Mouse (Mus musculus) liver, postnatal 0 days (tissue): ENCODE results near the gene 2700097O09Rik. TPM values are rescaled to one million over a fixed set of nuclear protein-coding genes. Genes with fewer than 3 reads are reported as not detected.

Experiments
- ATAC-seq: fragments of 200-750 bp; cut with Nextera tagmentation; 2 replicates; pipeline ENCODE4 v1.8.0; 2017; ENCODE audit warnings: mild to moderate bottlenecking, moderate library complexity
- DNase-seq: peaks from one replicate; pipeline ENCODE4 v3.0.0-alpha.2; 2016
- H3K27ac ChIP-seq: fragments of 300-500 bp; sonication (generic); 2 replicates; pipeline ENCODE4 v1.5.1; 2014; ENCODE audit warnings: antibody characterized with exemption, moderate library complexity, mild to moderate bottlenecking, low read depth
- H3K27me3 ChIP-seq: fragments of 300-500 bp; sonication (generic); 2 replicates; pipeline ENCODE4 v1.6.1; 2014; ENCODE audit warnings: low read length, control low read depth, mixed read lengths; ENCODE audit not compliant: insufficient read depth
- H3K36me3 ChIP-seq: fragments of 300-500 bp; sonication (generic); replicated peaks from 2 replicates; pipeline ENCODE4 v1.6.1; 2014; ENCODE audit warnings: mild to moderate bottlenecking, control low read depth, low read length, moderate library complexity, mixed read lengths; ENCODE audit not compliant: insufficient read depth
- H3K4me1 ChIP-seq: fragments of 300-500 bp; sonication (generic); 2 replicates; pipeline ENCODE4 v1.6.1; 2014; ENCODE audit warnings: antibody characterized with exemption, mild to moderate bottlenecking, control low read depth; ENCODE audit not compliant: insufficient read depth
- H3K4me2 ChIP-seq: fragments of 300-500 bp; sonication (generic); 2 replicates; pipeline ENCODE4 v1.6.1; 2014; ENCODE audit warnings: low read depth, mild to moderate bottlenecking, low read length, moderate library complexity, mixed read lengths
- H3K4me3 ChIP-seq: fragments of 300-500 bp; sonication (generic); 2 replicates; pipeline ENCODE4 v1.5.1; 2014; ENCODE audit warnings: low read depth, low read length
- H3K9ac ChIP-seq: fragments of 300-500 bp; sonication (generic); replicated peaks from 2 replicates; pipeline ENCODE4 v1.6.1; 2014; ENCODE audit warnings: mild to moderate bottlenecking, moderate library complexity
- H3K9me3 ChIP-seq: fragments of 300-500 bp; sonication (generic); 2 replicates; pipeline ENCODE4 v1.6.1; 2016; ENCODE audit warnings: mild to moderate bottlenecking, control low read depth, low read length, mixed read lengths
- CTCF ChIP-seq: sonication (generic); IDR thresholded peaks from 2 replicates; pipeline ENCODE4 v1.5.1; 2016; ENCODE audit warnings: antibody characterized with exemption, low read depth
- EP300 ChIP-seq: IDR thresholded peaks from 2 replicates; pipeline ENCODE4 v1.6.1; 2016; ENCODE audit warnings: antibody characterized with exemption, low read depth, mild to moderate bottlenecking
- WGBS: fragments of 180-500 bp; shearing (Covaris S2); extraction: QIAGEN DNeasy Blood & Tissue Kit; methylation state at CpG from one replicate; pipeline ENCODE4 v1.1.7; 2014; ENCODE audit not compliant: insufficient replicate concordance; 5-methylcytosine and 5-hydroxymethylcytosine counted together
- polyA plus RNA-seq: library from polyadenylated mRNA; unstranded; fragments of >200 nt; fragmentation: Nextera tagmentation; extraction: Ambion mirVana; gene quantifications from 2 replicates; pipeline ENCODE4 v1.2.1, GENCODE M21; 2015

The 2700097O09Rik gene
- polyA plus RNA-seq, 1 experiment from 2014 or later = 14.0 TPM

GRCm38 (mm10) chr12:55075296-55075695, 4.6 kb downstream of the 2700097O09Rik start:
- ATAC-seq (no peak), DNase-seq (no peak)
- Histone ChIP-seq H3K4me2 (no peak overlapping the region), H3K4me3 (no peak overlapping the region), H3K4me1 (peaks cover 16% of the 10 kb centered on the region), H3K9me3 (no peaks in the 10 kb centered on the region), H3K9ac (no peak overlapping the region), H3K27me3 (no peaks in the 10 kb centered on the region), H3K27ac (no peak overlapping the region), H3K36me3 (no peaks in the 10 kb centered on the region)
- WGBS = 90% methylated on average over 2 of the region's 2 CpGs
- no peak for TF ChIP-seq EP300

- ATAC-seq = peak; percentile 43
- H3K27me3 ChIP-seq = no peaks in the 10 kb centered on the region
- H3K4me1 ChIP-seq = peaks cover 13% of the 10 kb centered on the region; the same call in 1 of the 2 replicates
- H3K27ac ChIP-seq = no peak overlapping the region
- DNase-seq = no peak
- no peak for TF ChIP-seq CTCF
- peak; percentile 19; the same call in 1 of the 2 replicates for TF ChIP-seq EP300
- H3K4me3 ChIP-seq = no peak overlapping the region
- no peak overlapping the region for H3K4me2 ChIP-seq
- H3K9ac ChIP-seq = no peak overlapping the region
- 68% methylated on average over 7 of the region's 7 CpGs for WGBS
- H3K9me3 ChIP-seq = no peaks in the 10 kb centered on the region
- H3K36me3 ChIP-seq = no peaks in the 10 kb centered on the region
Measured at GRCm38 (mm10) chr12:55073686-55074085, 6.2 kb downstream of the 2700097O09Rik start.

GRCm38 (mm10) chr12:55072495-55072894, 7.4 kb downstream of the 2700097O09Rik start:
- TF ChIP-seq CTCF = no peak
- no peak for TF ChIP-seq EP300
- no peak overlapping the region for H3K27ac ChIP-seq
- H3K9ac ChIP-seq = no peak overlapping the region
- peaks cover 10% of the 10 kb centered on the region; the same call in 1 of the 2 replicates for H3K4me1 ChIP-seq
- no peak overlapping the region for H3K4me3 ChIP-seq
- H3K36me3 ChIP-seq = no peaks in the 10 kb centered on the region
- no peaks in the 10 kb centered on the region for H3K27me3 ChIP-seq
- 78% methylated on average over 4 of the region's 4 CpGs for WGBS
- H3K4me2 ChIP-seq = no peak overlapping the region
- ATAC-seq (no peak), DNase-seq (no peak)
- H3K9me3 ChIP-seq = no peaks in the 10 kb centered on the region

GRCm38 (mm10) chr12:55062141-55062540, 17.8 kb downstream of the 2700097O09Rik start:
- no peaks in the 10 kb centered on the region for H3K27me3 ChIP-seq
- H3K4me2 ChIP-seq = no peak overlapping the region
- H3K36me3 ChIP-seq = peaks cover 11% of the 10 kb centered on the region
- TF ChIP-seq EP300 (no peak), CTCF (no peak)
- no peak for ATAC-seq
- no peak overlapping the region for H3K9ac ChIP-seq
- H3K4me1 ChIP-seq = peaks cover 16% of the 10 kb centered on the region
- no peaks in the 10 kb centered on the region for H3K9me3 ChIP-seq
- H3K4me3 ChIP-seq = no peak overlapping the region
- H3K27ac ChIP-seq = no peak overlapping the region
- 78% methylated on average over 1 of the region's 1 CpGs for WGBS
- DNase-seq = no peak

GRCm38 (mm10) chr12:55061006-55061405, 18.9 kb downstream of the 2700097O09Rik start:
- Histone ChIP-seq H3K27me3 (no peaks in the 10 kb centered on the region), H3K9me3 (no peaks in the 10 kb centered on the region), H3K27ac (0 out of 2 replicates have a peak overlapping the region, but pooled peaks have one; percentile 61), H3K4me3 (no peak overlapping the region), H3K9ac (no peak overlapping the region), H3K4me1 (peaks cover 16% of the 10 kb centered on the region), H3K36me3 (peaks cover 11% of the 10 kb centered on the region), H3K4me2 (no peak overlapping the region)
- DNase-seq = no peak
- peak; percentile 46 for ATAC-seq
- WGBS = 77% methylated on average over 10 of the region's 10 CpGs
- TF ChIP-seq CTCF = no peak
- TF ChIP-seq EP300 = no peak

GRCm38 (mm10) chr12:55060212-55060898, 19.6 kb downstream of the 2700097O09Rik start:
- DNase-seq = no peak
- Histone ChIP-seq H3K4me1 (peaks cover 16% of the 10 kb centered on the region), H3K27ac (peak overlapping the region; percentile 61), H3K27me3 (no peaks in the 10 kb centered on the region), H3K36me3 (peaks cover 11% of the 10 kb centered on the region), H3K9ac (no peak overlapping the region), H3K9me3 (no peaks in the 10 kb centered on the region), H3K4me3 (no peak overlapping the region), H3K4me2 (no peak overlapping the region)
- TF ChIP-seq EP300 (0 out of 2 replicates have a peak, but pooled peaks have one; percentile 17), CTCF (no peak)
- ATAC-seq = peak; percentile 72
- WGBS = 48% methylated on average over 6 of the region's 6 CpGs
